Mouse (Mus musculus): ENCODE results near the gene Stard13. TPM values are rescaled to one million over a fixed set of nuclear protein-coding genes. Genes with fewer than 3 reads are reported as not detected.
A peak's percentile ranks its signal among the peaks of the same experiment; 100 is the strongest.

Stard13 gene
- polyA plus RNA-seq, 1 experiment from 2014 or later, result 7.9 TPM

DNA sequence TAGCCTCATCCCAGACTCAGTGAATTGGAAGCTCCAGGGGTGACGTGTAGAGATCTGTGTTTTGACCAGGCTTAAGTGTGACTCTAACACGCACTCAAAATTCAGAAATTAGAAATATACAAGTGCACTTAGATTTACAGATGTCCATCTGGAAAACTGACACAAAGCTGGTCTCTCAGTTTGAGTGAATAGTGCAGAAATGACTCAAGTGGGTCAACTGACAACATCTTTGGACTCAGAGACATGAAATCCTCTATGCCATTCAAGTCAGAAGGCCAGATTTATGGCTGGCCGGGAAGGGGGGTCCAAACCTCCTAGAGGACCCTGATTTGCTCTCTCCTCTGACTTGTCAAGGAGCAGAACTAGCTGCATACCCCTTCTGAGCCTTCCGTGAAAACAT is 85.6 kb downstream of the Stard13 start:
- no peaks in the 10 kb centered on the region for H3K36me3 ChIP-seq
- 96% methylated on average over 4 of the region's 4 CpGs for WGBS
- H3K4me1 ChIP-seq (replicated peaks), result peaks cover 28% of the 10 kb centered on the region
- no peak overlapping the region for H3K27ac ChIP-seq
- H3K4me3 ChIP-seq, result no peak overlapping the region
- no peak overlapping the region for H3K9ac ChIP-seq
- H3K4me2 ChIP-seq, result no peak overlapping the region
- no peaks in the 10 kb centered on the region for H3K27me3 ChIP-seq
- ATAC-seq (ENCODE audit: low FRiP score), result no peak
- H3K9me3 ChIP-seq, result no peaks in the 10 kb centered on the region

DNA sequence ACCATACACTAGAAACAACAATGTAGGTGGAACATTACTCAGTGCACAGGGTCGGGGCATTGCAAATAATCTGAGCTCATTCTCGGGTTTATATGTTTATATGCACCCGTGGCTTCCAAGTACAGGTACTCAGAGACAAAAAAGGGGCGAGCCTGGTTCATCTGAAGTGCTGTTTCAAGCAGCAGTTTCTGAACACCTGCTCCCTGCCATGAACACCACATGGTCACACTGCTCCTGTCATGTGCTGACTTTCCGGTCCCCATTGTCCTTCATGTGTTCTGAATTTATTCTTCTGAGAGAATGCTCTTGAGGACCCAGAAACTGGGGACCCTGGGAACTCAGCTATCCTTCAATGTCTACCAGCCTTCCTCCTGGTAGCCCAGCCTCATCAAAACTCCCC is 87.8 kb downstream of the Stard13 start:
- no peaks in the 10 kb centered on the region for H3K9me3 ChIP-seq
- 72% methylated on average over 5 of the region's 5 CpGs for WGBS
- no peak for ATAC-seq (ENCODE audit: low FRiP score)
- no peak overlapping the region for H3K4me2 ChIP-seq
- no peak overlapping the region for H3K27ac ChIP-seq
- H3K27me3 ChIP-seq, result no peaks in the 10 kb centered on the region
- H3K36me3 ChIP-seq, result no peaks in the 10 kb centered on the region
- no peak overlapping the region for H3K9ac ChIP-seq
- H3K4me3 ChIP-seq, result no peak overlapping the region
- peaks cover 43% of the 10 kb centered on the region for H3K4me1 ChIP-seq (replicated peaks)

DNA sequence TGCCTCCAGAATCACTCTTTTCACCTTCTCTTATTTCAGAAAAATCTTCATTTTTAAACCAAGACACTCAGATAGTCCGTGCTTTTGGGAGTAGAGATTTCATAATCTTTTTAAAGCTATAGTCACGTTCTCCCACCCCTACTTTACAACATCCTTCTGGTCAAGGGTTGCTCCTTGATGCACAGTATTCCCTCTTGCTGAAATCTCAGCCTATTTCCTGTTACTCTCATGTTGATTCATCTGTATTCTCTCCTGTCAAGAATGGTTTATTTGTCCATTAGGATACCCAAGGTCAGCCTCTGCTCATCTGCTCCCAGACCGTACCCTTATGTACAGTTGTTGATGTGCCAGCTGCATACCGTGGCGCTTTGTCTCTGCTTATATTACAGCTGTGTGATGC is 89.7 kb downstream of the Stard13 start:
- no peak overlapping the region for H3K9ac ChIP-seq
- H3K9me3 ChIP-seq, result no peaks in the 10 kb centered on the region
- H3K27me3 ChIP-seq, result no peaks in the 10 kb centered on the region
- H3K4me3 ChIP-seq, result no peak overlapping the region
- H3K27ac ChIP-seq, result no peak overlapping the region
- ATAC-seq (ENCODE audit: low FRiP score), result no peak
- H3K36me3 ChIP-seq, result no peaks in the 10 kb centered on the region
- H3K4me2 ChIP-seq, result no peak overlapping the region
- WGBS, result 74% methylated on average over 5 of the region's 5 CpGs
- H3K4me1 ChIP-seq (replicated peaks), result peaks cover 35% of the 10 kb centered on the region

DNA sequence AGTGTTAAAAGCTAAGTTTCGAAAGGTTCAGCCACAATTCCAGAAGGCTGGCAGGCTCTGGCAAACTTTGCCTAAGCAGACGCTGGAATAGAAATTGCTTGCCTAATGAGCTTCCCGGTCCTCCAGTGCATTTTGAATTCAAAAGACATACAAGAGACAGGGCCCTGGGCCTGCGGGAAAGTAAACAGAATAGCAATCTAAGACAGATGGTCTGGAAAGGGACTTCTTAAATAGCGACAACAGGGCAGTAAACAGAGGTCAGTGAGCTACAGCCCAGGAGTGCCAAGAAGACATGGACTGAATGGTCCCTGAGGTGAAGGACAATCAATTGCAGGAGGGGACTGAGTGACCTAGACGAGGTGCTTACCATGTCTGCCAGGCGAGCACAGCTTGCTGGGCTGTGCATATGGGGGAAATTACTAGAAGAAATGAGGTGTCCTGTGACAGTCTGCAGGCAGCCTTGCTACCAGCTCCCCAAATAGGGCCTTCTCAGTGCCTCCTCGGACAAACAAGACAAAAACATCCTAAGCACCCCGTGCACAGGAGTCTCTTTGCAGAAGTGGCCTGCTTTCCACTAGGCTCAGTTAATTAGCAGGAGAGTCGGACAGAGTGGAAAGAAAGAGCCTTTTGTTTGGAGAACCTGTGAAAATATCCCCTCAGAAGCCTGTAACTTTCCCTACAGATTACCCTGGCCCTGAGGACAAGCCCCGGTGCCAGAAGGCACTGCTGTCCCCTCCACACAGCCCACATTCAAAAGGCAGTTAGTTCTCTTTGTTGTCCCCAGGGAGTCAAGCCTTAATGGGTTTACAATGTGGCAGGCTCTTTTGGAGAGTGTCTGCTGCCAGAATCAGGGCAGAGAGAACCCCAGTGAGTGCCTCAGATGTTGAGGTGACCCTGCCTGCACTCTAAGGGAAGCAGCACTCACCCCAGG is 90.7 kb downstream of the Stard13 start:
- Histone ChIP-seq H3K27me3 (no peaks in the 10 kb centered on the region), H3K27ac (peak overlapping the region; percentile 78), H3K4me2 (no peak overlapping the region), H3K4me3 (no peak overlapping the region), H3K9ac (0 out of 2 replicates have a peak overlapping the region, but pooled peaks have one; percentile 20), H3K4me1 (replicated peaks) (peaks cover 30% of the 10 kb centered on the region), H3K9me3 (no peaks in the 10 kb centered on the region), H3K36me3 (no peaks in the 10 kb centered on the region)
- WGBS, result 12% methylated on average over 11 of the region's 11 CpGs
- ATAC-seq (ENCODE audit: low FRiP score), result peak; percentile 86

DNA sequence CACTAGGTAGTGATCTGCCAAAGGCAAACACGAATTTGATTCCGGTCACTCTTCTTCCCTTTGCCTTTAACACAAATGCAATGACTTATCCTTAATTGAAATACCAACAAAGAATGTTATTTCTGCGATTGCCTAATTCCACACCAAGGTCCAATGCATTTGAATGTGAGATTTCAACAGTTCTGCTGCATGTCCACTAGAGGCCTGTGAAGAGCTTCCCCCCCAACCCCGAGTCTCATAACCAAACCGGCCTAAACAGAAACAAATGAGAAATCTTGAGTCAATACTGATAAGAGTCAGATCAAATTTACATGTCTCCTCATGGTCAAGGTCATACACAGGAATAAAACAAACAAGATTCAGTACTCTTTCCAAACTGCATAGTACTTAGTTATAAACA is 91.4 kb downstream of the Stard13 start:
- 45% methylated on average over 5 of the region's 5 CpGs for WGBS
- Histone ChIP-seq H3K4me3 (no peak overlapping the region), H3K4me2 (no peak overlapping the region), H3K4me1 (replicated peaks) (peaks cover 30% of the 10 kb centered on the region), H3K27me3 (no peaks in the 10 kb centered on the region), H3K9ac (no peak overlapping the region), H3K27ac (peak overlapping the region; percentile 78; the same call in 1 of the 2 replicates), H3K9me3 (no peaks in the 10 kb centered on the region), H3K36me3 (no peaks in the 10 kb centered on the region)
- no peak for ATAC-seq (ENCODE audit: low FRiP score)

DNA sequence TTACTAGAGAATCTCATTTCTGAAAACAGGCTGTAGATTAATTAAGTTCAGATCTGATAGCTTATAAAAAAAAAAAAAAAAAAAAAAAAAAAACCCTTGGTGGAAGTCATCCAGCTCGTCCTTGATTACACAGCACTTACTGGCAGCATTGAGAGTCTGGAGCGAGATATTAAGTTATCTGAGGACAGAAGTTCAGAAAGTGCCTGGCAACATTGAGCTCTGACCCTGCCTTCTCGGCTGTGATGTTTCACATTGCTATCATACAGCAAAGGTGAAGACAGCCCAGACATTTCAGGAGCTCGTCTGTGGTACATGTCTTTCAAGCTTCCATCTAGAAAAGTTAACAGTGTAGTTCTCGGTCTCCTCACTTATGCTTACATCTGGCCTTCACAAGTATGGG is 95.7 kb downstream of the Stard13 start:
- Histone ChIP-seq H3K27me3 (no peaks in the 10 kb centered on the region), H3K4me3 (no peak overlapping the region), H3K4me1 (replicated peaks) (peaks cover 16% of the 10 kb centered on the region), H3K9ac (no peak overlapping the region), H3K4me2 (no peak overlapping the region), H3K9me3 (no peaks in the 10 kb centered on the region), H3K36me3 (no peaks in the 10 kb centered on the region), H3K27ac (no peak overlapping the region)
- WGBS, result 89% methylated on average over 5 of the region's 5 CpGs
- no peak for ATAC-seq (ENCODE audit: low FRiP score)

DNA sequence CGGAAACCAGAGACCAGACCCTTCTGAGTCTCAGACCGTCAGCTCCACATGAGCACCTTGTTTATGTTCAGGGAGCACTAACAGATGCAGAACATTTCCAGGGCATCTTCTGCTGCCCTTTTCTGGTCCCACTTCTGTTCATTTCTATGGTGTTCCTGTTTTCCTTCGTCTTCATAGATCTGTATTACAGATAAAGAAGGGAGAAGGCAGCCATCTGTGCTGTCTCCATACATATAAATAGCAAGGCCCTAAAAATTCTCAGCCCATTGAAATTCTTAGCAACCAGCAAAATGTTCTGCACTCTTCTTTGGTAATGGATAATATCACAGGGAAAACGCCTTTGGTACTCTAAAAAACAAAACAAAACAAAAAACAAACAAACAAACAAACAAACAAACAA is 96.3 kb downstream of the Stard13 start:
- ATAC-seq (ENCODE audit: low FRiP score), result no peak
- Histone ChIP-seq H3K27me3 (no peaks in the 10 kb centered on the region), H3K36me3 (no peaks in the 10 kb centered on the region), H3K27ac (no peak overlapping the region), H3K9ac (no peak overlapping the region), H3K4me2 (no peak overlapping the region), H3K9me3 (no peaks in the 10 kb centered on the region), H3K4me1 (replicated peaks) (peaks cover 11% of the 10 kb centered on the region; the same call in 1 of the 2 replicates), H3K4me3 (no peak overlapping the region)
- 87% methylated on average over 4 of the region's 4 CpGs for WGBS

DNA sequence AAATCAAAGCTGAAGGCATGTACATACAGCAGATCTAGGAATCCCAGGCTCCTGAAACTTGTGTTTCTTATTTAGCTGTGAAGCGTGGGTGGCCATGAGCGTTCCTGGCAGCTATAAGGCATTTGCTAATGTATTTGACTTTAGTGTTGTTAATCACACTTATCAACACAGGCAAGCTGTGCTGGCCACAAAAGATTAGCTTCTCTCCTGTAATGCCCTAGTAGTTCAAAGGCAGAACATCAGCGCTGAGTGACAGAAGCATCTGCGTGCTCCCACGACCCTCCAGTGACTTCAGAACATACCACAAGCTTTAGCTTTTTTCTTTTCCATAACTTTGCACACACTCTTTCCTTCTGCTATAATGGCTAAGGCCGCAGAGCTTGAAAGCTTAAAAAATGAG is 97.7 kb downstream of the Stard13 start:
- no peaks in the 10 kb centered on the region for H3K9me3 ChIP-seq
- H3K27ac ChIP-seq, result no peak overlapping the region
- no peak for ATAC-seq (ENCODE audit: low FRiP score)
- H3K4me3 ChIP-seq, result no peak overlapping the region
- 73% methylated on average over 6 of the region's 6 CpGs for WGBS
- H3K9ac ChIP-seq, result no peak overlapping the region
- H3K27me3 ChIP-seq, result no peaks in the 10 kb centered on the region
- no peak overlapping the region for H3K4me2 ChIP-seq
- H3K36me3 ChIP-seq, result no peaks in the 10 kb centered on the region
- 0 out of 2 replicates have a peak, but pooled peaks cover 3% of the 10 kb centered on the region for H3K4me1 ChIP-seq (replicated peaks)

DNA sequence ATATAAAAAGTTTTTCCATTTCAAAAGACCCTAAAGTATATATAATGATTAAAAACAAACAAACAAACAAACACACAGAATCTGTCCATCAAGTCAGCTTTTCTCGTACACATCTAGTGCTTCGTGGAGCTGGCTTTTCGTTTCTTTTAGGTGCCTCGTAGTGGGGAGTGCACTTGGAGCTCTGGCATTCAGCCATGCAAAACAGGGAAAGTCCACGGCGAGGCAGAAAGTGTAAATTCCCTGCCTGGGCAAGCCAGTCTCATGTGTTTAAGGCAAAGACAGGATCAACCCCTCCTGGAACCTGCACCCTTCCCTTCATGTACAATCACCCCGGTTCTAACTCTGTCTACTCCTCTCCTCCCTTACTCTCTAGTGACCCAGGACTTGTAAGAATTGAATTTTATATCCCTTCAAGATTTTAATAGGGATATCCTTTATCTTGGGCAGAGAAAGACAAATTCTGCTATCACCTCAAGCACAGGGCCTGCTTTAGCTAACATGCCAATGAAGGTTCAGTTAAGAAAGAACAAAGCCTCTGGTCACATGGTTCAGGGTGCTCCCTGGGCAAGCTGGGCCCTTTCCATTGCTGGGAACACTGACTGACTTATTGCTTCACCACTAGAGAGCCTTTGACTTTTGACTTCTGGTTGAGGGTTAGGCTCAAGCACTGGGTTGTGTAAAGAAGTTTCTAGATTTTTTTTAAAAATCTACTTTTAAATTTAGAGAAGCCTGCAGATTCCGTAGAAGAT is 98.4 kb downstream of the Stard13 start:
- WGBS, result 82% methylated on average over 8 of the region's 8 CpGs

DNA sequence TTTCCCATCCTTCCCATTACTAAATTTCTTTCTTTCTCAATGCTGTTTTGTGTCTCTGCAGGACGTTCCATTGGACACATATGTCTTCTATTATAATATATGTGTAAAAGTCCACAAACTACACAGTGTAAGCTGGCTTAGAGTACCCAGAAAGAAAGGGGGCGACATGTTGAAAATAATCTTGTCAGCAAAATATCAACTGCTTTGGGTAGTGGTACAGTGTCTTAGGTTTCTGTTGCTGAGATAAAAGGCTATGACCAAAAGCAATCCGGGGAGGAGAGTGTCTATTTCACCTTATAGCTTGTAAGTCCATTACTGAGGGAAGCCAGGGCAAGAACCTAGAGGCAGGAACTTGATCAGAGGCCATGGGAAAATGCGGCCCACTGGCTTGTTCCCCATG is 99.4 kb downstream of the Stard13 start:
- Histone ChIP-seq H3K9ac (no peak overlapping the region), H3K4me1 (replicated peaks) (0 out of 2 replicates have a peak, but pooled peaks cover 3% of the 10 kb centered on the region), H3K27me3 (no peaks in the 10 kb centered on the region), H3K27ac (no peak overlapping the region), H3K4me3 (no peak overlapping the region), H3K9me3 (no peaks in the 10 kb centered on the region), H3K36me3 (no peaks in the 10 kb centered on the region), H3K4me2 (no peak overlapping the region)
- ATAC-seq (ENCODE audit: low FRiP score), result no peak
- 92% methylated on average over 4 of the region's 4 CpGs for WGBS

More for the DNA sequence above, 98.4 kb downstream of the Stard13 start:
- no peaks in the 10 kb centered on the region for H3K36me3 ChIP-seq
- H3K27me3 ChIP-seq, result no peaks in the 10 kb centered on the region
- 0 out of 2 replicates have a peak, but pooled peaks cover 3% of the 10 kb centered on the region for H3K4me1 ChIP-seq (replicated peaks)
- no peak for ATAC-seq (ENCODE audit: low FRiP score)
- H3K4me2 ChIP-seq, result no peak overlapping the region
- H3K9ac ChIP-seq, result no peak overlapping the region
- H3K9me3 ChIP-seq, result no peaks in the 10 kb centered on the region
- H3K4me3 ChIP-seq, result no peak overlapping the region
- no peak overlapping the region for H3K27ac ChIP-seq

DNA sequence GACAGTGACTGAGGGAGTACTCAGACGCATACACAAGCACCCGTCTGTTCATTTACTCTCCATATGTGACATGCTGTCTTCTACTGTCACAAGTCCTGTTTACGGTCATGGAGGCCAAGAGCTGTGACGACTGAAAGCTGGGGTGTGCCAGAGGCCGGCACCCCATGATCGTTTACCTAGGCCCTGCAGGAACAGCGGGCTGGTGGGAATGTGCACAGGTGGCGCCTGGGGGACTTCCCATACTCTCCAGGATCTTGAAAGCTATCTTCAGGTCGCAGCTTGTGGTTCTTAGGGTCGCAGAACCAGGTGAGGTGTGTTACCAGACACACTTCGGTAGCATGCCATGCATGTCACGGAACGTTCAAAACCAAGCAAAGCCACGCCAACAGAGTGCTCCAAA is 99.9 kb downstream of the Stard13 start:
- Histone ChIP-seq H3K4me1 (replicated peaks) (0 out of 2 replicates have a peak, but pooled peaks cover 3% of the 10 kb centered on the region), H3K4me2 (no peak overlapping the region), H3K27me3 (no peaks in the 10 kb centered on the region), H3K27ac (no peak overlapping the region), H3K9ac (no peak overlapping the region), H3K9me3 (no peaks in the 10 kb centered on the region), H3K4me3 (no peak overlapping the region), H3K36me3 (no peaks in the 10 kb centered on the region)
- 93% methylated on average over 14 of the region's 14 CpGs for WGBS
- ATAC-seq (ENCODE audit: low FRiP score), result no peak

DNA sequence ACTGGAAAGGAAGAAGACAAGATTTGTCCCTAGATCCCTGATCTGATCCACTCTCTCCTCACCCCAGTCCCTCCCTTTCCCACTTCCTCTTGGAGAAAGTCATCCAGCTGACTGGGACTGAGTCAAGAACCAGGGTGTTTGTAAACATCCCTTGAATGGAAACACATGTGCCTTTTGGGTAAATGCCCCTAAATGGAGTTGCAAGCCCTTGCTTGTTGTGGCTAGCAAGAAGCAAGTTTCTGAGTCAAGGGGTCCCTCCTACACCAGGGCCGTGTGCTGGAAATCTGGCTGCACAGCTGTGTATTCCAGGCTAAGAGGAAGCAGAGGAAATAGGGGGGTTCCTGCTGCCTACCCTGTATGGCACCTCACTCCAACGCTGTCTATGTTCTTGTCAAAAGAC is 103.9 kb downstream of the Stard13 start:
- H3K9ac ChIP-seq, result no peak overlapping the region
- H3K9me3 ChIP-seq, result no peaks in the 10 kb centered on the region
- no peak overlapping the region for H3K27ac ChIP-seq
- 81% methylated on average over 2 of the region's 2 CpGs for WGBS
- H3K36me3 ChIP-seq, result no peaks in the 10 kb centered on the region
- H3K27me3 ChIP-seq, result no peaks in the 10 kb centered on the region
- H3K4me3 ChIP-seq, result no peak overlapping the region
- H3K4me2 ChIP-seq, result no peak overlapping the region
- peaks cover 16% of the 10 kb centered on the region for H3K4me1 ChIP-seq (replicated peaks)
- ATAC-seq (ENCODE audit: low FRiP score), result no peak

Data from hindbrain, embryonic 13.5 days (tissue).